Mouse (Mus musculus) mesoderm, embryonic 11.5 days (tissue): ENCODE measurements around the gene Cadps2.
A peak's percentile ranks its signal among the peaks of the same experiment; 100 is the strongest.

ENCODE experiments used
- DNase-seq: peaks from one replicate; pipeline ENCODE4 v3.0.0-alpha.2; 2012; ENCODE audit warnings: low read depth, low spot score

Cadps2 gene

DNA sequence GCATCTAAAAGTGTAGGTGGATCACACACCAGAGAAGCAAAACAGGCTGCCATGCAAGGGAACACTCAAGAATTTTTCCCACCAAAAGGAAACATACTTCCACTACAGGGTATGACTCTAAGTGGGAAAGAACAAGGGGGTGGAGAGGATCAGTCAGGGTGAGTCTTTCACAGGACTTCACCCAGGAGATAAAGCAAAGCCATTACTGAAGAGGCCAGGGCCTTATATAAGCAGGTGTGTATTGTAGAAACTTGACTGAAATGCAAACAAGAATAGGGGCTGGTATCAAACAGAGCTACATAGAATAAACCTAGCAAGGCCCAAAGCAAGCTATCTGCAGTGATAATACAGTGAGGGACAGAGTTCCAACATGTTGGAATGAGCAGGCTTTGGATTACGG is 271.6 kb downstream of the Cadps2 start:
- DNase-seq, result no peak

DNA sequence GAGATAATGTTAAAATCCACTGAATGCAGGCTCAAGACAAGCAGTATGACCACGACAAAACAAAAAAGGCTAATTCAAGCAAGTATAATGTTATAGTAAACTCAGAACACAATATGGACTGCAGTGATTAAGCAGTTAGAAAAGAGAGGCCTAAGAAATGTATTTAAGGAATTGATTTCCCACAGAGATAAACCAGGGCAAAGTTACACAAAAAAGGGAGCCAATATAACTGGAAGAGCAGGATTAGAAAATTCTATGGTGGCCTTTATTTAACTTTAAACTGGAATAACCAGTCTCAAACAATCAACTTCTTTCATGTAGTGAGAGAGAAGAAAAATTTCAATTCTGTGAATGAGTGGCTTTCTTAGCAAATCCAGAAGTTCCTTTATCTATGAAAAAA is 289.3 kb downstream of the Cadps2 start:
- DNase-seq, result no peak

DNA sequence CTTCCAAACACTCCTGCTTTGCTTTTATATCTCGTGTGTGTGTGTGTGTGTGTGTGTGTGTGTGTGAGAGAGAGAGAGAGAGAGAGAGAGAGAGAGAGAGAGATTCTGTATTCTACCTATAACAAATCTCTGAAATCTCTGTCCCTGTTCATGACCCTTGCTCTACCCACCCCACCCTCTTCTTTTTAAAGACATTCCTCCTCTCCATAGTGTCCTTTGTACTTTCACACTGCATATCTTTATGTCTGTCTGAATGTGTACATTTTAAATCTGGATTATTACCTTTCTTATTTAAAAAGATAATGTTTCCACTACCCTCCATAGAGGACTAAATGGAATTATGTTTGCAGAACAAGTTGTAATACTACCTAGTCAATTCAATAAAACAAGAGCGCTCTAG is 315.5 kb downstream of the Cadps2 start:
- DNase-seq, result no peak

DNA sequence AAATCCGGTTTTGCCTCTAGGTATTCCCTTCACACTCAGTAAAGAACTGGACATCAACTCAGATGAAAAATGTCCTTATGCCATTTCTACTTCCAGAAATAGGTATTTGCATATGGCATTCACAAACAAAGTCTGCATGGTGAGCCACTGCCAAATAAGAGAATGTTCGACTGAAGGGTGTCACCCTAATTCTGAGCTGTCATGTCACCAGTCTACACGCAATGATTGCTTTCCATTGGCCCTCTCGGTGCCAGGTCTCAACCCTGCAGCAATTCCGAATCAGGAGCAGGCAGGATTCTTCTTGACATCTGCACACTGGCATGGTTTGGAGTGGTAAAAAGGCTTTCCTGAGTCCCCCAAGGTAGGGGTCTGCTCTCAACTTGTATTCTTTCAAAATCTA is 316.7 kb downstream of the Cadps2 start:
- no peak for DNase-seq

DNA sequence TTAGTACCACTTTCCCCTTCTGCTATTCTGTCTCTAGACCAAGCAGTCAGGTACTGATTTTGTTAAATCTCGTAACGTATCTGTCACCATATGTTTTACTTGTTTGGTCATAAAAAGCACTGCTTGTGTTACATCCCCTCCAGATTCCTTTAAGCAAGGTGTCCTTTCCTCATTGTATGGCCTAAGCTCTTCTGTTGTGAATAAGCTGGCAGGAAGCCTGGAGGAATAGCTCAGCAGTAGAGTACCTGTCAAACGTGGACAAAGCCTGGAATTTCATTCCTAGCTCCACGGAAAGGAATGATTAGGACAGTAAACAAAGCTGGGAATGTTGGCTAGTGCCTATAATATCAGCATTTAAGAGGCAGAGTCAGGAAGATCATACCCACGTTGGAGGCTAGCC is 340.6 kb downstream of the Cadps2 start:
- no peak for DNase-seq

DNA sequence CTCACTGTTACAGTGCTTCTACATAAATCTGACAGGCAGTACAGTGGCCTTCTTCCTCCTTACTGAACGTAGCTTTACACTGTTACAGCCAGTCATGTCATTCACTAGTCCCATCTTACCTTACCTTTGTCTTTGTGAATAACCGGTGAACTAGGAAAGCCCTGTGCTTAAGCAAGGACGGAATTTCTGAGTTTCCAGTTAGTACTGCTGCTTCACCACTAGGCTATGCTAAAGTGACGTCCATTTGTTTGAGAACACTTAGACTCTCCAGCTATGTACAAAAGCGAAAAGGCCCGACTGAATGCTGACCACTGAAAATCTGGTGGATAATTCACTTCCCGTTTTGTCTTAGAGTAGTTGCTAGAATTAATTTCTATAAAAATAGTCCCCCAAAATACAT is 347.4 kb downstream of the Cadps2 start:
- DNase-seq, result peak; percentile 37

DNA sequence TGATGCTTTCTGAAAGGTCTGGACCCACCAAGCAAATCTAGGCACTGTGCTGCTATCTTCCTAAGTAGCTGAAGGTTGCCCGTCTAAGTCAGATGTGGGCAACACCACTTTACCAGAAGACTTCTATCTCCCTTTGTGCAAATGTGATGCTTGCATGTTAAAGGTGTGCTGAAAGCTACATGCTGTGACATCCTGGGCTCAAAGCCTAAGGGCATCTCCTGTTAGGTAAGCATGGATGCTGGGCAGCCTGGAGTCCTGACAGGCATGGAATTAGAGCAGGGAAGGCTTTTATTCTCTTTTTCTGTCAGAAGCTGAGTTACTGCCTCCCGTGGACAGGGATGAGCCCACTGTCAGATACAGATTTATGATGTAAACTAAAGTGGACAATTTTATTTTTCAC is 348.8 kb downstream of the Cadps2 start:
- DNase-seq, result no peak

DNA sequence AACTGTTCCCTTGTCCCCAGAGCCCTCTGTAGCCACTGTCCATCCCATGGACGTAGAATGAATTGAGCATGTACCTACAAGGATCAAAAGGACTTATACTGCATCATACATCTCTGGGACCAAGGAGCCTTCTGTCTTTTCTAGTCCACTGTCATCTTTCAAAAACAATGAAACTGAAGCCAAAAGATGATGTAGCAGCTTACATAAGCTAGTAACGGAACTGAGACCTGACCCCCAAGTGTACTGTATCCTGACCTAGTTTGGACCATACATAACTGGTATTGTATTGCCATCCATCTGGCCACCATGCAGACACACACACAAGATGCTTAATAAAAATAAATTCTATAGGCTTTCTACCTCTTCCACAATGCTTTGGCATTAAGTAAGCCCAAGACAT is 350.2 kb downstream of the Cadps2 start:
- DNase-seq, result no peak

DNA sequence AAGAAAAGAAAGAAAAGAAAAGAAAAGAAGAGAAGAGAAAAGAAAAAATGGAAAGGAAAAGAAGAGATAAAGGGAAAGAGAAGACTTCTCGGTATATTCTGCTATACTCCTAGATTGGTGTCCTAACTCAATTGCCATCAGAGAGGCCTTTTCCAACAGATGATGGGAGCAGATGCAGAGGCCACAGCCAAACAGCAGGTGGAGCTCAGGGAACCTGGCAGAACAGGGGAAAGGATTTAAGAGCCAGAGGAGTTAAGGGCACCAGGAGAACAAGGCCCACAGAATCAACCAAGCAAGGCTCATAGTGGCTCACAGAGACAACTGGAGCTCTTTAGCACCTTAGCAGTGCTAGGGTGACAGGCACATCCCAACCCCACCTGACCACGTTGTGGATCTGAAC is 366.5 kb downstream of the Cadps2 start:
- peak; percentile 41 for DNase-seq

DNA sequence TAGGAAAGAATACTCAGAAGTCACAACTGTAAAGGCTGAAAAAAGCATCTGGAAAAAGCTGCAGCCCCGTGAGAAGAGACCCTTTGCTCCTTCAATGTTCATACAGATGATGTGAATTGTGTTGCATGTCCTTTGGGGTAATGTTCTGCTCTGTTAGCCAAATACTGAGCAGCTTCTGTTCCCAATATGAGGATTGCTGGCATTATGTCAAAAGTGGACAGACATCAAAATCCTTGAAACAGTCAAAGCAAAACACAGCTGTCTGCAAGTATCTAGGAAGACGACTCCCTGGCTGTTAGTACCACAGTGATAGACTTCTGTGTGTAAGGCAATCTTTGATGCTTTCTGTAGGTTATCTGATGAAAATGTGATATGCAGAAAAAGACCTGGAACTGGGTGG is 367.4 kb downstream of the Cadps2 start:
- DNase-seq, result no peak

DNA sequence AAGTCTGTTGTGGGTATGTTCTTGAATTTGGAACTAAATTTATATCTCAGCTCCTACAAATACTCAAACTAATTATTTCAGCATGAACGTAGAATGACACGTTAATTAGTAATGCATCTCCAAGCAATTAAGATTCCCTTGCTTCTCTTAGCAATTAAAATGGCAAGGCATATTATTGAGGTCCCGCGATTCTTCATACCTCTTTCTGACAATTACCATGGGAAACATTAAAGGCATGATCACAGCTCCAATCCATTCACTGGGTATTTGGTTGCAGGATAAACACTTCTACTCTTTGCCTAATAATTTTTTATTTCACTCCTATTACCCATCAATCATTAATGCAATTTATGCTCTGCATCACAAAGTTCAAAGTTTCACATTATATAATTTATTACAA is 371.3 kb downstream of the Cadps2 start:
- no peak for DNase-seq

DNA sequence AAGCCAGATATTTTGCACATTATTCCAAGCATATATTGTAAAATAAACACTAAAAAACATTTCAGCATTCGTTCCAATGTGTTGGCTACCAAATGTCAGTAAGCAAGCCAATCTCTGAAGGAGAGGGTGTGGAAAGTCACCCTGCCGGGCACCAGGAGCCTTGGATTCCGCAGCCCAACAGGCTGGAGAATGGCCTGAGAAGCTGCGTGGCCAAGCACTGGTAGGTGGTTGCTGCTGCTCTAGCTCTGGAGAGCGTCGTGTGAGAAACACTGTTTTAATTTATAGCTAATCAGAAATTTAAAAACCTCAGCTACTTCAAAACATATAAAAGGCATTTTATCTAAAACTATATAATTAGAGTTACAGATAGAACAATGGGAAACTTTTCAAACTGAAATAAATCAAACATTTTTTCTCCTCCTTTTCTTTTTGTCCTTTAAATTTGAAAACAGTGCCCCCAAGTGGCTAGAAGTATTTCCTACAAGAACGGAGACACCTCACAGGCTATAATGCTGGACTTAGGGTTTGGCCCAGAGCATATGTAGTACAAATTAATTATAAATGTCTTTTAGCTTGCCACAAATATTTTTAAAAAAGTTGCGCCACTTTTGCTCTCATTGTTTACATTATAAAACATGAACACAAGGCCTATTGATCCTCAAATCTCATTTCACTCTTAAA is 376.5 kb downstream of the Cadps2 start:
- peak; percentile 59 for DNase-seq

DNA sequence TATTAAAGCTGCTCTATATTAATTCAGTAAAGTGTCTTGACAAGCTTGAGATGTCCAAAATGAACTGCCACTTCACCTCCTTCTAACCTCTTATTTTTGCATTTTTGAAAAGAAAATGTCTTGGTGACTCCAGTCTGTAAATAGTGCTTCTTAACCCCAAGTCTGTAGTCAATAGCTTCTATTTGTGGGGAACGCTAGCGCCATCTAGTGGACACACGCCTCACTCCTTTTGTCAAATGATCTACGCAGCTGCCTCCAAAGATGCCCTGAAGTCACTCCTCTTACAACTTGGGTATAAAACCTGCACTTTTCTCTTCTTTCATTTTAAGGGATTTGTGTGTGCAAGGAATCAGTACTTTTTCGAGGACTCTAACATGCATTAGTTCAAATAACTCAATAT is 381.5 kb downstream of the Cadps2 start:
- peak; percentile 80 for DNase-seq

DNA sequence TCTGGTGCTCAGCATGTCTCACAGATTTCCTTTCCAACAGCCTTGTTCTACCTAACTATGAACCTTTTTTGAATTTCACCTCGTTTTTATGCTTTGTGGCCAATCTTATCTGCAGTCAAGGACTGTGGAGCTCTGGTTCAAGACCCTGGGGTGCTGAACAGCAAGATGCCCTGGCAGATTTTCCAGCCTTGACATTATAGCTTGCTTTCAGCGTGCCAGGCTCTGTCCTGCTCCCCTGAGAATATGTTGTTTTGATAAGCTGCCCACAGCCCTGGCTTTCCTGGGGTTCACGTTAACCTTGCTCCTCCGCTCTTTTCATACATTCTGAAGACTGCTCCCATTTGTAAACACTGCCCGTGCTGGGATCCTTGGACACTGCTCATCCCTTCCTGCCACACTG is 385.3 kb downstream of the Cadps2 start:
- no peak for DNase-seq

DNA sequence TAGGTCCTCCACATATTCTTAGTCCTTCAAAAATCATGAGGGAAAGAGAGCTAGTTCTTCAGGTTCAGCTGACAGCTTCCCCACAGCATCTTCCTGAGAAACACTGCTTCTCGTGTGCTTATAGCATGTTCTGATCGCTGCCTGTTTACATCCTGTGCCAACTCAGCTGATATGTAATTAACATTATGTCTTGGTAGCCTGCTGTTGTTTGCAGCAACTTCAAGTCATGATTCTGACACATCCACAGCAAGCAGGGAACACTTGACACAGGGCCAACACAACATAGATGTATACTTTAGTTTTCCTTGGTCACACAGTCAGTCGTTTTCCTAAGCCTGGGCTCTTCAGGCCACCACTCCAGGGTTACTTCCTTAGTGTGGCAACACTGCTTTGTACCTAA is 399.3 kb downstream of the Cadps2 start:
- no peak for DNase-seq

DNA sequence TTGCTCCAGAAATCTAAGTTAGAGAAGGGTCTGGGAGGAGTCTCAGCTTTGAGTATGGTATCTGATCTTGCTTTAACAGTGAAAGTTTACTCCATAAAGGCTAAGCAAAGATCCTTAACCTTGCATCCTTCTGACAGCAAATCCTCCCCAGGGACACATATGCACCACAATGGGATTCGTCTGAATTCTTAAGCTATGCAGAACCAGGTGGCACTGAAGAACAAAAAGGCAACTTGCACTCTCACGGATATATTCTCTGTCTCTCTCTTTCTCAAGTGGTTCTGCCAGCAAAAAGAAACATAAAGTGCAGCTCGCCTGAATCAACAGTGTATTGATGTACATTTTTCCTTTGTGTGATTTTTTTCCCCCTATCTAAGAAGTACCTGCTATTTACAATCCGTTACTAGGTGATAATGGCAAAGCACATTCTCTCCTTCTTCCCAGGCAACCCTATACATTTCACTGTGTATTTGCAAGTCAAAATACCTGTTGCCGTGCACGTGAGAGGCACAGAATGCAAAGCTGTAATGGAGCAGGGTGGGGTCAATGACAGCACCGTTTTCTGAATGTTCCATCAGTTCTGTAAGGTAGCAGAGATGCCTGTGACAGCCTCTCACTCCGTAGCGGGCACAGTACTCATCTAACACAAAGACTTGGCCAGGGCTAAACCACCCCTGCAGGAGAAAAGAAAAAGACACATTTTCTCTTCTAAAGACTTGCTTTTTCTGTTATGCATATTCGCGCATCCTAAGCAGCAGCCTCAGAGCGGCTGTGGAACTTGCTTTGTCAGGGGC is 428.8 kb downstream of the Cadps2 start:
- peak; percentile 9 for DNase-seq

DNA sequence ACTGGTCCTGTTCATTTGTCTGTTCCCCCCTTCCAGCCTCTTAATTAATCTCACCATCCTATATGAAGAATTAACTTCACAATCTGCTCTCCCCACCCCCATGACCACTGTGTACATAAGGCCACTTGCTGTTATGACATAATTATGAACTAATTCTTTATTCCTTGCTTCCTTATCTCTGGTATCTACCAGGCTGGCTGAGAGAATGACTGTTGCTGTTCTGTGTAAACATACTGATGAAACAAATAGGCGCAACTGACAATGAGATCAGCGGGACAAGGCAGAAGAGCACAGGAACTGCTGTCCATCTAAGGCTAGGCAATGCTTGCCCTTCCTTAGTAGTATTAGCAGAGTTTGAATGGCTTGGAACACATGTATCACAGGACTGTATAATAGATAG is 445.1 kb downstream of the Cadps2 start:
- no peak for DNase-seq

DNA sequence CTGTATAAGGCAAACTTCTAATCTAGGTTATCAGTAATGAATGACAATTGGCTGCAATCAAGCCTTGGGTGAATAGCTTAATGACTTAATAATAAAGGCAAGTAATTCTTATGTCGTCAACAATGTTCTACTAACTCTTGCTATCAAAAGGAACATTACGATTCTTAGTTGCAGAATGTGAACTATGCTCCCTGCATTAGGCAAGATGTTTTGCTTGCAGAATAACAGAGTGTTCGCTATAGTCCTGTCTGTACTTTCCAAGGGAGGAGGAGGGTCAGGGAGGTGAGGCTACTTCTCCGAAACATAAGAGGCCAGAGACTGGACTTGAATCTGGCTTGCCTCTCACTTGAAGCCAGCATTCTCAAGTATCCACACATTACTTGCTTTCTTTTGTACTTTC is 446.5 kb downstream of the Cadps2 start:
- DNase-seq, result no peak

DNA sequence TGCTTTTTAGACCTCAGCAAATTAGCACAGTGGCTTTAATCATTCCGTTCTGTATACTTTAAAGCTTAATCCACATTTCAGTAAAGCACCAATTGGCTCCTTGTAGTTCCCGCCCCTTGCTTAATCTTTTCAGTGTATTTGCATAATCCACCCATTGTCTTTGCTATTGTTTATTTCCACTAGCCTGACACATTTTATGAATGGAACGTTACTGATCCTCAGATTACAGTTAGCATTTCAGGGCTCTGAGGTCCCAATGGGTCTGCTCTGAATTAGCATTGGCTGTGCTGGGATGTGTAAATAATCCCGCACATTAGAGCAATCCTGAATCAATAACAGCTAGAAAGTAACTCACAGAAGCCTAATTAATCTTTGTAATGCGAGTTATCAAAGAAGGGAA is 452.5 kb downstream of the Cadps2 start:
- no peak for DNase-seq

DNA sequence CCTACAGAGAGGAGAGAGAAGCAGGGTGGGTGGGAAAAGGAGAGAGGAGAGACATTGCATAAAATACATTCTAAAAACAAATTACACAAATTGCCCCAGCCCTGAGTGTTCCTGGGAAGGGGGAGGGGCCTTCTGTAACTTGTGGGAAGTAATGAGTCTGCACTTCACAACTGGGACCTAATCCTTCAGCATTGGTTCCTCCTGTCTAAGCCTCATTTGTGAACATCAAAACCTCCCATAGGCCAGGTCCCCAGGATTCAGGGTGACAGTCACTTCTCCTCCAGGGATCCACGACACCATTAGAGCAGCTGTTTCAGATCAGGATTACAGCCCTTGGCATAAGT is 456.2 kb downstream of the Cadps2 start:
- no peak for DNase-seq

DNA sequence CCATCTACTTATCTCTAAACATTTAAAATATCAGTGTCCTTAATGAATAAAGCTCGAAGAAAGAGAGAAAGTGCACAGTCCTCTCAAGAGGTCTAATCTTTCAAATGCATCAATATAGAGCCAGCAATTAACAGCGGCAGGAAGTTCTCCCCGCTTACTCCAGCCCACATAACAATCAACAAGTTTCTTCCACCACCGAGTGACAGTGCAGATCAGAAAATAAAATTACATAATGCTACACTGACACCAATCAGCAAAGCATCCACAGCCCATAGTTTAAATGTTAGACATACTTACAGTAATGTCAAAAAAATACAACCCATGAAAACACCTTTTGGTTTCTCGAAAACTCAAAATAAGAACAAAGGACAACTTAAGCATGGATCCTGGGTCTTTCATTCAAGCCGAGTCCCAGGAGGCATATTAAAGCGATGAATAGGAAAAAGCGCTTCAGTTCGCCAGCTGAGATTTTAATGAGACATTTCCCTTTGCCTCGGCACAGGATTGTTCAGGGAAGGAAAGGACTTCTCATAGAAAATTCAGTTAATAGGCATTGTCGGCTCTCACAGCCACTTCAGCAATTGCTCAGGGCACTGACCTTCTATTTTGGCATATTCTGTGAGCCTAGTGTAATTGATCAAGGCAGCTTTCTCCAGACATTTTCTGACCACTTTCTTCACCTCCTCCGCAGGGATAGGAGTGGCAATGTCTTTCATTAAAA is 456.8 kb downstream of the Cadps2 start:
- DNase-seq, result peak; percentile 67

DNA sequence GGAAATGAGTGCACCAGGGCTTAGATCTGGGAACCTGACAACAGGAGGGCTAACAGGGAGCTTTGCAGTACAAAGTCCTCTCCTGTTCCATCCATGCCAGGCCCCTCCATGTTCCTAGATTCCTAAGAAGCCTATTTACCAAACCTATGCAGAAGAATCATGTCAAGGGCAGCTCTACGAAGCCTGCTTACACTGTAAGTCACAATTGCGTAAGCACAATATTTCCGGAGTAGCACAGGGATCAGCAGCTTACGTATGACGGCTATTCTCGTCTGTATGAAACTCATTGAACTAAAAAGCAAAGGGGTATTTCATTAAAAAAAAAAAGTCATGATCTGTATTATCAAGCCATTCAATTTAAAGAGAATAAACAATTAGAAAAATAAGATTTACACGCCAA is 462.9 kb downstream of the Cadps2 start:
- no peak for DNase-seq
